Mouse (Mus musculus) macrophage (primary cell): Measurements from ENCODE around the gene Tm2d3. TPM values are rescaled to one million over a fixed set of nuclear protein-coding genes. Genes with fewer than 3 reads are reported as not detected.

ENCODE experiments used
- H3K27ac ChIP-seq: fragments of 350-480 bp; formaldehyde crosslinking; 2 replicates; pipeline ENCODE4 v1.9.0; 2021
- H3K36me3 ChIP-seq: fragments of 350-480 bp; formaldehyde crosslinking; 2 replicates; pipeline ENCODE4 v1.9.0; 2021; ENCODE audit errors: inconsistent target
- H3K4me3 ChIP-seq: fragments of 350-480 bp; formaldehyde crosslinking; 2 replicates; pipeline ENCODE4 v1.9.0; 2021; ENCODE audit errors: inconsistent target
- H3K79me2 ChIP-seq: fragments of 350-480 bp; formaldehyde crosslinking; 2 replicates; pipeline ENCODE4 v1.9.0; 2021; ENCODE audit errors: inconsistent target
- WGBS: methylation state at CpG from one replicate; pipeline ENCODE4 v1.1.7; 2026; ENCODE audit warnings: inconsistent platforms; ENCODE audit not compliant: missing documents; 5-methylcytosine and 5-hydroxymethylcytosine counted together
- polyA plus RNA-seq: library from polyadenylated mRNA; stranded (reverse); fragments of 250-400 nt; gene quantifications from 3 replicates; pipeline ENCODE4 v1.2.4, GENCODE M21; 2018; ENCODE audit warnings: inconsistent platforms

Gene Tm2d3
- polyA plus RNA-seq, 1 experiment from 2014 or later: 28.5 TPM

DNA sequence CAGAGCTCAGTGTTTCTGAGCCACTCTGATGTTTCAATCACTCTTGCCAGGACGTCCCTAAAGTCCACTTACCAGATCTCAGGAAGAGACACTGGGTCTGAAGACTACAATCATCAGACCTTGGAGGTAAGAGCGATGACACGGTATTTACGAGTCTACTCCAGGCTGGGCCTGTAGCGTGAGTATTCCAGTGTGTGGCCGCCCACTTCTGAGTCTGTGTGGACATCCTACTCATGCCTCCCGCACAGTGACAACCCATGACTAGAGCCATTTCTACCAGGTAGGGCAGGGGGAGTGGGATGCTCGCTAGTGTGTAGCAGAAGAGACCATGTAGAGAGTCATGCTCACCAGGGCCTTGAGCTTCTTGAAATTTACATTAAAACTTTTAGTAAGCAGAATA is 51.9 kb downstream of the Tm2d3 start:
- no peak overlapping the region for H3K4me3 ChIP-seq
- H3K36me3 ChIP-seq: no peaks in the 10 kb centered on the region
- no peaks in the 10 kb centered on the region for H3K79me2 ChIP-seq
- WGBS: 96% methylated on average over 8 of the region's 8 CpGs
- H3K27ac ChIP-seq: no peak overlapping the region

DNA sequence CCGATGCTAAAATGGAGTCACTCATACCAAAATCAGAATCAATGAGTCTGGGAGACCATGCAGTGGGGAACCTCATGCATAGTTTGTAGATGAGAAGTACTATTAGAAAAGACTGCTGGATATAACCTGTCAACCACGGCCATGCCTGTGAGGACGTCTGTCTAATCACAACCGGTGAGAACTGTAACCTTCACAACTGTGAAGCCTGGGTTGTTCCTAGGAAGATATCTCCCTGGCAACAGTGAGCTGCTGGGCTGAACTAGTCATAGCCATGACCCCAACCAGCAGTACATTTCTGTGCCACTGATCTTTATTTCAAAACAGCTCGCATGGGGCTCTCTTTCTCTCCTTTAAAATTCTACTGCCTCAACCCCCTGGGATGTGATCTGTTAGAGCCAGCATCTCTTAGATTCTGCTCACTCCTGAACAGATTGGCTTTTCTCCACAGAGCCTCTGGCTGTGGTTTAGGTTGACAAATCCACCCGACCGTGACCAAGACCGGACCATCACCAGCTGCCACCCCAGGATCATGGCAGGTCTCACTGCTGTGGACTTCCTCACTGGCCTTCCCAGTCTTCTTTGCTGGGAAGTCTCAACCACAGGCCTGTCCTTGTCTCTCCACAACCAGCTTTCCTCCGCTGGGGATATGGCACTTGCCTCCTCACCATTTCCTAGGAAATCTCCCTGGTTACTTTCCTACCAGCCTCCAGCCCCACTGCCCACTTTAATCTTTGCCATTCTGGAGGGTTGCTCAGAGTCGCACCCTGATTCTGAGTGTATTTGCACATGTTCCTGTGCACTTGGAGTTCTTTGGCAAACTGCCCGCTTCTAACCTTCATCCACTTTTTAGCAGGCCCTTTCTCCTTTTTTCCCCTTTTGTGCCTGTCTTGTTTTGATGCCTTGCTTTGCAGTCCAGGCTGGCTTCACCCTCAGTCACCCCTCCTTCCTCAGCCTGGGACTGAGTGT is 57.3 kb downstream of the Tm2d3 start:
- H3K79me2 ChIP-seq: no peaks in the 10 kb centered on the region
- 83% methylated on average over 11 of the region's 11 CpGs for WGBS
- H3K27ac ChIP-seq: no peak overlapping the region
- no peaks in the 10 kb centered on the region for H3K36me3 ChIP-seq
- no peak overlapping the region for H3K4me3 ChIP-seq

Other genes starting within 250 kb of the Tm2d3 start
- 0.10 to 0.51 TPM in 2 of 3 replicates, not detected in the other for gene Tjp1, start 163.4 kb upstream of the Tm2d3 start, polyA plus RNA-seq
- 2.2 to 7.2 TPM (median 5.0 TPM) in 3 replicates for gene Tarsl2, start 46.3 kb upstream of the Tm2d3 start, polyA plus RNA-seq
- not detected in 3 replicates for gene Pcsk6, start 170.6 kb downstream of the Tm2d3 start, polyA plus RNA-seq